Mouse (Mus musculus) C2C12 (cell line): ENCODE measurements around the gene Myct1.

Source experiments
- CEBPB ChIP-seq: IDR thresholded peaks from one replicate; pipeline ENCODE4 v1.6.1; 2011; ENCODE audit warnings: low read depth, mild to moderate bottlenecking, control low read depth, moderate library complexity
- CTCF ChIP-seq: IDR thresholded peaks from one replicate; pipeline ENCODE4 v1.5.1; 2011; ENCODE audit not compliant: control insufficient read depth, insufficient read depth, insufficient read length
- FOSL1 ChIP-seq: IDR thresholded peaks from one replicate; pipeline ENCODE4 v1.8.0; 2011; ENCODE audit warnings: mild to moderate bottlenecking, low read length; ENCODE audit not compliant: poor library complexity, insufficient read depth, severe bottlenecking
- MAX ChIP-seq: IDR thresholded peaks from one replicate; pipeline ENCODE4 v1.6.1; 2011; ENCODE audit warnings: mild to moderate bottlenecking, control low read depth
- MYOG ChIP-seq: IDR thresholded peaks from one replicate; pipeline ENCODE4 v1.6.1; 2011; ENCODE audit not compliant: control insufficient read depth, insufficient read length; ENCODE audit errors: extremely low read depth
- USF1 ChIP-seq: IDR thresholded peaks from one replicate; pipeline ENCODE4 v1.6.1; 2011; ENCODE audit warnings: low read depth, mild to moderate bottlenecking, control low read depth, moderate library complexity

- TF ChIP-seq CTCF (no peak), MAX (no peak), CEBPB (no peak), USF1 (no peak), FOSL1 (no peak), MYOG (no peak)
These were observed 10.8 kb downstream of the Myct1 start for GRCm38 (mm10) chr10:5604371-5604770.
